Mouse (Mus musculus): Measurements from ENCODE around the gene Ago4.

GRCm38 (mm10) chr4:126533729-126534070 is 428 bp upstream of the Ago4 start:
- TF ChIP-seq CTCF (IDR thresholded peaks at IDR 0.05; ENCODE audit: insufficient read depth, low read depth, low read length) (no peak), POLR2A (IDR thresholded peaks at IDR 0.05; ENCODE audit: insufficient read depth, low read depth, low read length) (no peak)

Measured in olfactory bulb, adult 2 months (tissue).